Mouse (Mus musculus) spleen, adult 2 months (tissue): ENCODE measurements around the gene Pdgfd.

Experiments used
- CTCF ChIP-seq: fragments of 200-500 bp; IDR thresholded peaks from 2 replicates; pipeline ENCODE4 v1.5.1; 2011; ENCODE audit warnings: mild to moderate bottlenecking, inconsistent platforms; ENCODE audit not compliant: insufficient read depth, insufficient read length, insufficient replicate concordance; ENCODE audit errors: extremely low read depth
- POLR2A ChIP-seq: fragments of 200-500 bp; IDR thresholded peaks from 2 replicates; pipeline ENCODE4 v1.6.1; 2011; ENCODE audit warnings: low read depth, low read length, inconsistent platforms

DNA sequence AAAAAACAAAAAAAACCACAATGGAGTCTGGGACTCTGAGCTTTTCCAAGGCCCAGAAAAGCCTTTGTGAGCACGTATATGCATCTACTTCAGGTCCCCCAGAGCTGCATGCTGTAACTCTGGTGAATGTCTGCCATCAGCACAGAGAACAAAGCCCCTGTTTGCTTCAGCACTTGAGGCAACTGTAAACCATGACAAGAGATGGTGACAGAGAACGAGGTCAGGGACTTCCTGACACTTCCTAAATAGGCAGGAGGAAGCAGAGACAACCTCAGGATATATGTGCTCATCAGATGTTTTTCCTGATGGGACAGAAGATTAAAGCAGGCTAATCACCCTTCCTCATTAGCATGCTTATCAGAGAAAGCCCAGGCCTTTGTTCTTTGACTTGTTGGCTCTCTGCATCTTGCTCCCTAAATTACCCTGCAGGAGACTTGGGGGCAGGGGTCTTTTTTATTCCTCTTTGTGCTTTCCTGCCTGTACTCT is 120.9 kb downstream of the Pdgfd start:
- TF ChIP-seq CTCF (no peak), POLR2A (no peak)
